Mouse (Mus musculus) kidney, adult 2 months (tissue): ENCODE measurements around the gene Egf.

ENCODE experiments used
- CTCF ChIP-seq: fragments of 200-500 bp; conservative IDR thresholded peaks from 2 replicates; pipeline ENCODE4 v1.5.1; 2011; ENCODE audit warnings: low read depth, mild to moderate bottlenecking, control low read depth, low read length, moderate library complexity, mixed read lengths; ENCODE audit not compliant: insufficient read depth, insufficient read length
- POLR2A ChIP-seq: fragments of 200-500 bp; IDR thresholded peaks from one replicate; pipeline ENCODE4 v1.6.1; 2011; ENCODE audit warnings: low read depth, low read length, control low read depth

DNA sequence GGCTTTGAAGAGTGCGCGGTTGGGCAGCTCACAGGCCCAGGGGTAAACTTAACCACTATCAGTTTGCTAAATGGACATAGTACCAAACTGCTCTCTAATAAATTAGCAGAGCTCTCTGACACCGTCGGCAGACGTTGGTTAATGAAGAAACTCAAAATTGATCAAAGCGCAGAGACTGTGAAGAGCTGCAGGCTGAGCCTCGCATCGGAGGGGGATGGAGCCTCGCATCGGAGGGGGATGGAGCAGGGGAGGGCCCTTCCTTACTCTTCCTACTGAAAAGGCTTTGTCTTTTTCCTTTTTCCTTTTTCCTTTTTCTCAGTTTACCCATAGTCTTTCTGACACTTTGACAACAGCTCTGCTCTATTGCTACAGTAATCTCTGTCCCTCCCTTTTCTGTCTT is 26.3 kb upstream of the Egf start:
- TF ChIP-seq POLR2A (no peak), CTCF (no peak)
